Mouse (Mus musculus) kidney, adult 9 months (tissue): ENCODE results near the gene Dlg5.
A peak's percentile ranks its signal among the peaks of the same experiment; 100 is the strongest.

Experiments used
- DNase-seq: peaks from one replicate; pipeline ENCODE4 v3.0.0; 2022

Gene Dlg5

GRCm38 (mm10) chr14:24245177-24246081 lies at the start of gene Dlg5:
TSS of gene Dlg5 (minus strand) at chr14:24245920.
- DNase-seq = peak; percentile 67

GRCm38 (mm10) chr14:24293631-24294030 lies 47.9 kb upstream of the Dlg5 start:
- no peak for DNase-seq

GRCm38 (mm10) chr14:24292914-24293313 lies 47.2 kb upstream of the Dlg5 start, which contains the start of gene E330034G19Rik:
TSS of gene E330034G19Rik (plus strand) at chr14:24293214.
- no peak for DNase-seq

GRCm38 (mm10) chr14:24290726-24291125 lies 45.0 kb upstream of the Dlg5 start:
- DNase-seq = no peak

- no peak for DNase-seq
Observed at GRCm38 (mm10) chr14:24286136-24286535, 40.4 kb upstream of the Dlg5 start.

- DNase-seq = no peak
Observed at GRCm38 (mm10) chr14:24282276-24282675, 36.6 kb upstream of the Dlg5 start.

GRCm38 (mm10) chr14:24281278-24281677 lies 35.6 kb upstream of the Dlg5 start:
- no peak for DNase-seq

GRCm38 (mm10) chr14:24275534-24275933 lies 29.8 kb upstream of the Dlg5 start:
- no peak for DNase-seq

GRCm38 (mm10) chr14:24273575-24273974 lies 27.9 kb upstream of the Dlg5 start:
- DNase-seq = peak; percentile 66

- no peak for DNase-seq
Observed at GRCm38 (mm10) chr14:24269571-24269970, 23.9 kb upstream of the Dlg5 start.

- DNase-seq = no peak
Observed at GRCm38 (mm10) chr14:24262915-24263314, 17.2 kb upstream of the Dlg5 start.

GRCm38 (mm10) chr14:24262382-24262781 lies 16.7 kb upstream of the Dlg5 start:
- no peak for DNase-seq

- no peak for DNase-seq
Observed at GRCm38 (mm10) chr14:24260391-24260790, 14.7 kb upstream of the Dlg5 start.

GRCm38 (mm10) chr14:24255956-24256355 lies 10.2 kb upstream of the Dlg5 start:
- no peak for DNase-seq

- peak; percentile 64 for DNase-seq
Observed at GRCm38 (mm10) chr14:24253611-24254202, 8.0 kb upstream of the Dlg5 start.

- DNase-seq = peak; percentile 50
Observed at GRCm38 (mm10) chr14:24251326-24251725, 5.6 kb upstream of the Dlg5 start.

- no peak for DNase-seq
Observed at GRCm38 (mm10) chr14:24249926-24250325, 4.2 kb upstream of the Dlg5 start.

- peak; percentile 93 for DNase-seq
Observed at GRCm38 (mm10) chr14:24244330-24245176, 1.2 kb downstream of the Dlg5 start.

- no peak for DNase-seq
Observed at GRCm38 (mm10) chr14:24242016-24242415, 3.7 kb downstream of the Dlg5 start.

GRCm38 (mm10) chr14:24240831-24241230 lies 4.9 kb downstream of the Dlg5 start:
- DNase-seq = peak; percentile 72

GRCm38 (mm10) chr14:24239651-24240050 lies 6.1 kb downstream of the Dlg5 start:
- DNase-seq = no peak

- DNase-seq = no peak
Observed at GRCm38 (mm10) chr14:24235954-24236353, 9.8 kb downstream of the Dlg5 start.

- peak; percentile 94 for DNase-seq
Observed at GRCm38 (mm10) chr14:24234411-24234810, 11.3 kb downstream of the Dlg5 start.
